Mouse (Mus musculus): ENCODE results near the gene Rabgef1. TPM values are rescaled to one million over a fixed set of nuclear protein-coding genes. Genes with fewer than 3 reads are reported as not detected.

The Rabgef1 gene
- total and polyA plus RNA-seq, 2 experiments from 2014 or later, result 16.1 to 27.4 TPM

- no peaks in the 10 kb centered on the region for H3K4me1 ChIP-seq (ENCODE audit: insufficient read depth, low read length)
- 98% methylated on average over 3 of the region's 3 CpGs for WGBS
- no peak overlapping the region for H3K4me3 ChIP-seq (ENCODE audit: low read length)
- no peak for TF ChIP-seq CTCF (IDR thresholded peaks at IDR 0.05; ENCODE audit: low read depth)
- H3K27ac ChIP-seq, result no peak overlapping the region
- H3K4me2 ChIP-seq (ENCODE audit: low read depth, low read length), result no peak overlapping the region
- ATAC-seq, result no peak
- no peaks in the 10 kb centered on the region for H3K27me3 ChIP-seq (ENCODE audit: insufficient read depth, low read length)
- DNase-seq (ENCODE audit: low spot score), result no peak
- H3K9me3 ChIP-seq (ENCODE audit: low read length), result no peaks in the 10 kb centered on the region
- H3K36me3 ChIP-seq (ENCODE audit: insufficient read depth, low read length), result peaks cover 39% of the 10 kb centered on the region
- H3K9ac ChIP-seq (replicated peaks; ENCODE audit: low read length), result no peak overlapping the region
These were observed 22.2 kb downstream of the Rabgef1 start for GRCm38 (mm10) chr5:130193760-130194159.

GRCm38 (mm10) chr5:130196307-130196706, 24.7 kb downstream of the Rabgef1 start:
- Histone ChIP-seq H3K4me1 (ENCODE audit: insufficient read depth, low read length) (no peaks in the 10 kb centered on the region), H3K27me3 (ENCODE audit: insufficient read depth, low read length) (no peaks in the 10 kb centered on the region), H3K9me3 (ENCODE audit: low read length) (no peaks in the 10 kb centered on the region), H3K27ac (no peak overlapping the region), H3K36me3 (ENCODE audit: insufficient read depth, low read length) (peaks cover 18% of the 10 kb centered on the region), H3K4me3 (ENCODE audit: low read length) (no peak overlapping the region), H3K4me2 (ENCODE audit: low read depth, low read length) (no peak overlapping the region), H3K9ac (replicated peaks; ENCODE audit: low read length) (no peak overlapping the region)
- DNase-seq (ENCODE audit: low spot score) (no peak), ATAC-seq (no peak)
- no peak for TF ChIP-seq CTCF (IDR thresholded peaks at IDR 0.05; ENCODE audit: low read depth)
- WGBS, result 89% methylated on average over 1 of the region's 1 CpGs

GRCm38 (mm10) chr5:130197454-130197853, 25.9 kb downstream of the Rabgef1 start:
- ATAC-seq, result no peak
- Histone ChIP-seq H3K27ac (no peak overlapping the region), H3K4me3 (ENCODE audit: low read length) (no peak overlapping the region), H3K9ac (replicated peaks; ENCODE audit: low read length) (no peak overlapping the region), H3K9me3 (ENCODE audit: low read length) (no peaks in the 10 kb centered on the region), H3K36me3 (ENCODE audit: insufficient read depth, low read length) (peaks cover 20% of the 10 kb centered on the region), H3K4me1 (ENCODE audit: insufficient read depth, low read length) (no peaks in the 10 kb centered on the region), H3K4me2 (ENCODE audit: low read depth, low read length) (no peak overlapping the region), H3K27me3 (ENCODE audit: insufficient read depth, low read length) (no peaks in the 10 kb centered on the region)
- no peak for TF ChIP-seq CTCF (IDR thresholded peaks at IDR 0.05; ENCODE audit: low read depth)
- WGBS, result 86% methylated on average over 3 of the region's 3 CpGs
- DNase-seq (ENCODE audit: low spot score), result no peak

GRCm38 (mm10) chr5:130197981-130198380, 26.4 kb downstream of the Rabgef1 start:
- Histone ChIP-seq H3K4me1 (ENCODE audit: insufficient read depth, low read length) (no peaks in the 10 kb centered on the region), H3K27me3 (ENCODE audit: insufficient read depth, low read length) (no peaks in the 10 kb centered on the region), H3K9ac (replicated peaks; ENCODE audit: low read length) (no peak overlapping the region), H3K9me3 (ENCODE audit: low read length) (no peaks in the 10 kb centered on the region), H3K36me3 (ENCODE audit: insufficient read depth, low read length) (peaks cover 15% of the 10 kb centered on the region), H3K4me3 (ENCODE audit: low read length) (no peak overlapping the region), H3K4me2 (ENCODE audit: low read depth, low read length) (no peak overlapping the region), H3K27ac (no peak overlapping the region)
- ATAC-seq (no peak), DNase-seq (ENCODE audit: low spot score) (no peak)
- TF ChIP-seq CTCF (IDR thresholded peaks at IDR 0.05; ENCODE audit: low read depth), result no peak
- 94% methylated on average over 7 of the region's 7 CpGs for WGBS

- no peak overlapping the region for H3K27ac ChIP-seq
- DNase-seq (ENCODE audit: low spot score), result no peak
- no peaks in the 10 kb centered on the region for H3K27me3 ChIP-seq (ENCODE audit: insufficient read depth, low read length)
- TF ChIP-seq CTCF (IDR thresholded peaks at IDR 0.05; ENCODE audit: low read depth), result no peak
- H3K36me3 ChIP-seq (ENCODE audit: insufficient read depth, low read length), result peaks cover 16% of the 10 kb centered on the region
- H3K9me3 ChIP-seq (ENCODE audit: low read length), result no peaks in the 10 kb centered on the region
- H3K4me2 ChIP-seq (ENCODE audit: low read depth, low read length), result no peak overlapping the region
- H3K4me3 ChIP-seq (ENCODE audit: low read length), result no peak overlapping the region
- WGBS, result 91% methylated on average over 10 of the region's 10 CpGs
- H3K9ac ChIP-seq (replicated peaks; ENCODE audit: low read length), result no peak overlapping the region
- no peak for ATAC-seq
- no peaks in the 10 kb centered on the region for H3K4me1 ChIP-seq (ENCODE audit: insufficient read depth, low read length)
These were observed 28.8 kb downstream of the Rabgef1 start for GRCm38 (mm10) chr5:130200233-130201029.

- H3K9me3 ChIP-seq (ENCODE audit: low read length), result no peaks in the 10 kb centered on the region
- ATAC-seq (no peak), DNase-seq (ENCODE audit: low spot score) (no peak)
- H3K27ac ChIP-seq, result no peak overlapping the region
- H3K9ac ChIP-seq (replicated peaks; ENCODE audit: low read length), result no peak overlapping the region
- TF ChIP-seq CTCF (IDR thresholded peaks at IDR 0.05; ENCODE audit: low read depth), result no peak
- H3K27me3 ChIP-seq (ENCODE audit: insufficient read depth, low read length), result no peaks in the 10 kb centered on the region
- peaks cover 24% of the 10 kb centered on the region for H3K36me3 ChIP-seq (ENCODE audit: insufficient read depth, low read length)
- no peak overlapping the region for H3K4me3 ChIP-seq (ENCODE audit: low read length)
- WGBS, result 87% methylated on average over 4 of the region's 4 CpGs
- H3K4me1 ChIP-seq (ENCODE audit: insufficient read depth, low read length), result no peaks in the 10 kb centered on the region
- no peak overlapping the region for H3K4me2 ChIP-seq (ENCODE audit: low read depth, low read length)
These were observed 32.4 kb downstream of the Rabgef1 start for GRCm38 (mm10) chr5:130203948-130204347.

GRCm38 (mm10) chr5:130204560-130204959, 33.0 kb downstream of the Rabgef1 start:
- no peak overlapping the region for H3K9ac ChIP-seq (replicated peaks; ENCODE audit: low read length)
- H3K4me1 ChIP-seq (ENCODE audit: insufficient read depth, low read length), result no peaks in the 10 kb centered on the region
- H3K27me3 ChIP-seq (ENCODE audit: insufficient read depth, low read length), result no peaks in the 10 kb centered on the region
- H3K4me3 ChIP-seq (ENCODE audit: low read length), result no peak overlapping the region
- 93% methylated on average over 6 of the region's 6 CpGs for WGBS
- no peaks in the 10 kb centered on the region for H3K9me3 ChIP-seq (ENCODE audit: low read length)
- TF ChIP-seq CTCF (IDR thresholded peaks at IDR 0.05; ENCODE audit: low read depth), result no peak
- H3K27ac ChIP-seq, result no peak overlapping the region
- H3K4me2 ChIP-seq (ENCODE audit: low read depth, low read length), result no peak overlapping the region
- DNase-seq (ENCODE audit: low spot score) (no peak), ATAC-seq (no peak)
- peaks cover 31% of the 10 kb centered on the region for H3K36me3 ChIP-seq (ENCODE audit: insufficient read depth, low read length)

Measured in hindbrain, postnatal 0 days (tissue).